Mouse (Mus musculus) monocyte, adult 2 months (primary cell): ENCODE measurements around the gene Gm19426.

Experiments used
- DNase-seq, 2 experiments: peaks; one replicate each; pipeline ENCODE4 v3.0.0; 2022; ENCODE audit warnings: low spot score in 2 of 2, low read depth in 1 of 2

The Gm19426 gene

GRCm38 (mm10) chr2:84723856-84724255, 19.6 kb downstream of the Gm19426 start:
- DNase-seq: no peak

- no peak for DNase-seq
These were observed 22.3 kb downstream of the Gm19426 start for GRCm38 (mm10) chr2:84721182-84721581.

GRCm38 (mm10) chr2:84720718-84721117, 22.7 kb downstream of the Gm19426 start:
- no peak for DNase-seq

GRCm38 (mm10) chr2:84717357-84717756, 26.1 kb downstream of the Gm19426 start:
- no peak for DNase-seq

- no peak for DNase-seq
These were observed 26.8 kb downstream of the Gm19426 start for GRCm38 (mm10) chr2:84716423-84717355.

GRCm38 (mm10) chr2:84715562-84716361, 27.7 kb downstream of the Gm19426 start:
- DNase-seq: no peak

- DNase-seq: peak; percentile 97 to 99
These were observed 28.5 kb downstream of the Gm19426 start, which contains the start of gene Zdhhc5 for GRCm38 (mm10) chr2:84714811-84715561. Gene Zdhhc5, minus strand, starts transcription at chr2:84715180.

GRCm38 (mm10) chr2:84714422-84714810, 29.0 kb downstream of the Gm19426 start:
- DNase-seq: peak in 1 of 2 experiments; percentile 26

- no peak for DNase-seq
These were observed 31.6 kb downstream of the Gm19426 start for GRCm38 (mm10) chr2:84711898-84712297.

GRCm38 (mm10) chr2:84707523-84707922, 35.9 kb downstream of the Gm19426 start:
- no peak for DNase-seq

- no peak for DNase-seq
These were observed 38.2 kb downstream of the Gm19426 start for GRCm38 (mm10) chr2:84705295-84705694.

GRCm38 (mm10) chr2:84704329-84704728, 39.1 kb downstream of the Gm19426 start:
- DNase-seq: no peak

- no peak for DNase-seq
These were observed 40.0 kb downstream of the Gm19426 start for GRCm38 (mm10) chr2:84703497-84703896.

- no peak for DNase-seq
These were observed 48.3 kb downstream of the Gm19426 start for GRCm38 (mm10) chr2:84695007-84695695.
